Mouse (Mus musculus): Measurements from ENCODE around the gene Rilpl1. TPM values are rescaled to one million over a fixed set of nuclear protein-coding genes. Genes with fewer than 3 reads are reported as not detected.

Rilpl1 gene
- polyA plus RNA-seq, 1 experiment from 2014 or later = 10.3 TPM

DNA sequence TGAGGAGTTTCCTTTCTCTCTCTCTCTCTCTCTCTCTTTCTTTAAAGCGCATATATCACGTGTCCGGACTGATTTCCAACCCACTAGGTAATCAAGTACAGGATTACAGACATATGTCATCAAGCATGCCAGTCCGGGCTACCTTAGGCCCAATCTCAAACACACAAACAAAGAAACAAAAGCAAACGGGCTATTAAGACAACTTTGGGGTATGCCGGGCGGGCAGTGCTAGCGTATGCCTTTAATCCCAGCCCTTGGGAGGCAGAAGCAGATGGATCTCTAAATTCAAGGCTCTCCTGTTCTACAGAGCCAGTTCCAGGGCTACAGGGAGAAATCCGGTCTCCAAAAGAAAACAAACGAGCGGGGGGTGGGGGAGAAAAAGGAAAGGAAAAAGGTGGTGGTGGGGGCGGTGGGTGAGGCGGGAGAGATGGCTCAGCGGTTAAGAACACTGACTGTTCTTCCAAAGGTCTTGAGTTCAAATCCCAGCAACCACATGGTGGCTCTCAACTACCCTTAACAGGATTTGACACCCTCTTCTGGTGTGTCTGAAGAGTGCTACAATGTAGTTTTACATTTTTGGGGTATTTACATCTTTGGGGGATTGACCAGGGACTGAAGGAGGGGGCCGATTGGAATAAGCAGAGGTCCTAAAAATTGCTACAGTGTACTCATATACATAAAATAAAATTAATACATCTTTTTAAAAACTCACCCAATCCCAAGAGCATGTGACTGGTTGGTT, 47.4 kb downstream of the Rilpl1 start:
- peak overlapping the region; percentile 70 for H3K4me2 ChIP-seq (replicated peaks)
- no peaks in the 10 kb centered on the region for H3K9me3 ChIP-seq
- H3K27ac ChIP-seq = peak overlapping the region; percentile 98
- H3K36me3 ChIP-seq = 0 out of 2 replicates have a peak, but pooled peaks cover 6% of the 10 kb centered on the region
- H3K4me1 ChIP-seq (replicated peaks) = peaks cover 19% of the 10 kb centered on the region
- ATAC-seq = peak; percentile 75
- peak overlapping the region; percentile 77 for H3K9ac ChIP-seq (replicated peaks)
- WGBS = 8% methylated on average over 15 of the region's 15 CpGs
- no peaks in the 10 kb centered on the region for H3K27me3 ChIP-seq
- peak overlapping the region; percentile 58 for H3K4me3 ChIP-seq (replicated peaks)

GRCm38 (mm10) chr5:124482966-124483654, 48.1 kb downstream of the Rilpl1 start, which contains the start of gene Snrnp35:
Snrnp35 (plus strand) TSS chr5:124483134.
- Histone ChIP-seq H3K27ac (peak within 1 kb of the TSS; percentile 98), H3K9ac (replicated peaks) (peak within 1 kb of the TSS; percentile 77), H3K4me1 (replicated peaks) (peaks cover 24% of the 10 kb centered on the region), H3K36me3 (0 out of 2 replicates have a peak, but pooled peaks cover 6% of the 10 kb centered on the region), H3K4me3 (replicated peaks) (peak within 1 kb of the TSS; percentile 58), H3K27me3 (no peaks in the 10 kb centered on the region), H3K9me3 (no peaks in the 10 kb centered on the region), H3K4me2 (replicated peaks) (peak within 1 kb of the TSS; percentile 70)
- WGBS = under 1% methylated on average over 47 of the region's 48 CpGs
- peak; percentile 97 for ATAC-seq

DNA sequence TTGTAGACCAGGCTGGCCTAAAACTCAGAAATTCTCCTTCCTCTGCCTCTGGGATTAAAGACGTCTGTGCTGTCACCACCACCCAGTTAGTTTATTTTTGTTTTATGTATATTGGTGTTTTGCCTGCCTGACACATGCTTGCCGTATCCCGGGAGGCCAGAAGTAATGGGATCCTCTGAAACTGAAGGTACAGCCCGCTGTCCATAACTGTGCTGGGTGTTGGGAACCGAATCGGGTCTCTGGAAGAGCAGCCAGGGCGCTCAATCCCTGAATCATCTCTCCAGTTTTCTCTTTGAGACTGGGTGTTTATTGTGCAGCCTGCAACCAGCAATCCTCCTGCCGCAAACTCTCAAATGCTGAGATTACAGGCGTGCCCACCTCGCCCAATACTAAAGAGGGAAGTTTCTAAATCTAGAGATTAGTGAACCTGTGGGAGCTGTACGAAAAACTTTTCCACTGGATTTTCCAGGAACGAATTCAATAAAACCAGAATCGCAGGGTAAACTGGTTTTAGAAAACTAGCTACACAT, 48.7 kb downstream of the Rilpl1 start:
- no peak for ATAC-seq
- Histone ChIP-seq H3K4me2 (replicated peaks) (peak overlapping the region; percentile 70), H3K36me3 (0 out of 2 replicates have a peak, but pooled peaks cover 4% of the 10 kb centered on the region), H3K9me3 (no peaks in the 10 kb centered on the region), H3K4me1 (replicated peaks) (peaks cover 25% of the 10 kb centered on the region), H3K4me3 (replicated peaks) (peak overlapping the region; percentile 58), H3K9ac (replicated peaks) (peak overlapping the region; percentile 77), H3K27me3 (no peaks in the 10 kb centered on the region), H3K27ac (peak overlapping the region; percentile 98)
- 5% methylated on average over 13 of the region's 13 CpGs for WGBS

DNA sequence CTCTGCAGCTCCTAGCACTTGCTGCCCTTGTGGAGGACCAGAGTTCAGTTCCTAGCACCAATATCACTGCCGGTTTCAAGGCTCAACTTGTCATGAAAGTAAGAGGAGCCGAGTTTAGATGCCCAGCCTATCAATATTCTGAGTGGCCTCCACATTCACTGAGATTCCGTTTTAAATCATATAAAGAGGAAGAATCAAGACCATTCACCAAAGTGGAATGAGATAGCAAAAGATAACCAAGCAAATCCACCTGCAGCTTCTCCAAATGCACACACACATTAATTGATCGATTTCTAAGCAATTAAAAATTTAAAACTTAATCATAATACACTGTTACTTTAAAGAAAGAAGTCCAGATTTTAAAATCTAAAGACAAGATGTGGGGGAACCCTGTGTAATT, 49.5 kb downstream of the Rilpl1 start:
- Histone ChIP-seq H3K4me2 (replicated peaks) (no peak overlapping the region), H3K4me1 (replicated peaks) (peaks cover 33% of the 10 kb centered on the region), H3K9ac (replicated peaks) (no peak overlapping the region), H3K4me3 (replicated peaks) (no peak overlapping the region), H3K27me3 (no peaks in the 10 kb centered on the region), H3K36me3 (no peaks in the 10 kb centered on the region), H3K27ac (no peak overlapping the region), H3K9me3 (no peaks in the 10 kb centered on the region)
- no peak for ATAC-seq
- 85% methylated on average over 4 of the region's 4 CpGs for WGBS

DNA sequence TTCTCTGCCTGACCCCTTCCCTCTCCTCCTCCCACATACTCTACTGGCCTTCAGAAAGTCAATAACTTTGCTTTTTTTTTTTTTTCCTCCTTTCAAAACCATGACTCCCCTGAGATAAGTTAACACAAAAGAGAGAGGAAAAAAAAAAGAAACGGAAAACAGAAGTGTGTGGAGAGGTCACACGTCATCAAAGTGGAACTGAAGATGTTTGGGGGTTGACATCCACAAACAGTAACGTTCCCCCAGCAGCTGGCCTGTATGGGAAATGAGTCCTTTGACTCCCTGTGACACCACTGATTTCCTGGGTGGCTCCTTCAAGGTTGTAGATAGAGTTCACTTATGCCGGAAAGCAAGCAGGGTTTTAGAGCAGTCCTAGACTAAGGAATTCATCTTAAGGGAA, 51.1 kb downstream of the Rilpl1 start:
- peaks cover 40% of the 10 kb centered on the region for H3K4me1 ChIP-seq (replicated peaks)
- no peak overlapping the region for H3K27ac ChIP-seq
- no peaks in the 10 kb centered on the region for H3K36me3 ChIP-seq
- 77% methylated on average over 4 of the region's 4 CpGs for WGBS
- H3K27me3 ChIP-seq = no peaks in the 10 kb centered on the region
- no peak overlapping the region for H3K4me3 ChIP-seq (replicated peaks)
- H3K4me2 ChIP-seq (replicated peaks) = no peak overlapping the region
- no peaks in the 10 kb centered on the region for H3K9me3 ChIP-seq
- ATAC-seq = no peak
- H3K9ac ChIP-seq (replicated peaks) = no peak overlapping the region

- Histone ChIP-seq H3K4me2 (replicated peaks) (0 out of 2 replicates have a peak overlapping the region, but pooled peaks have one; percentile 76), H3K9ac (replicated peaks) (no peak overlapping the region), H3K27me3 (no peaks in the 10 kb centered on the region), H3K4me1 (replicated peaks) (peaks cover 32% of the 10 kb centered on the region), H3K27ac (0 out of 2 replicates have a peak overlapping the region, but pooled peaks have one; percentile 40), H3K9me3 (no peaks in the 10 kb centered on the region), H3K4me3 (replicated peaks) (no peak overlapping the region), H3K36me3 (no peaks in the 10 kb centered on the region)
- no peak for ATAC-seq
- WGBS = 76% methylated on average over 1 of the region's 1 CpGs
These were observed 52.4 kb downstream of the Rilpl1 start for GRCm38 (mm10) chr5:124478873-124479204.

GRCm38 (mm10) chr5:124470591-124471171, 60.5 kb downstream of the Rilpl1 start:
- no peak for ATAC-seq
- Histone ChIP-seq H3K36me3 (peaks cover 32% of the 10 kb centered on the region), H3K4me3 (replicated peaks) (no peak overlapping the region), H3K4me1 (replicated peaks) (peaks cover 5% of the 10 kb centered on the region; the same call in 1 of the 2 replicates), H3K9ac (replicated peaks) (no peak overlapping the region), H3K4me2 (replicated peaks) (no peak overlapping the region), H3K9me3 (no peaks in the 10 kb centered on the region), H3K27ac (no peak overlapping the region), H3K27me3 (no peaks in the 10 kb centered on the region)
- 89% methylated on average over 6 of the region's 6 CpGs for WGBS

GRCm38 (mm10) chr5:124469486-124469885, 61.7 kb downstream of the Rilpl1 start:
- Histone ChIP-seq H3K9ac (replicated peaks) (no peak overlapping the region), H3K27ac (no peak overlapping the region), H3K4me3 (replicated peaks) (no peak overlapping the region), H3K27me3 (no peaks in the 10 kb centered on the region), H3K9me3 (no peaks in the 10 kb centered on the region), H3K4me1 (replicated peaks) (no peaks in the 10 kb centered on the region), H3K4me2 (replicated peaks) (no peak overlapping the region), H3K36me3 (peaks cover 32% of the 10 kb centered on the region)
- 89% methylated on average over 6 of the region's 6 CpGs for WGBS
- no peak for ATAC-seq

GRCm38 (mm10) chr5:124468365-124468764, 62.8 kb downstream of the Rilpl1 start:
- no peak for ATAC-seq
- Histone ChIP-seq H3K27me3 (no peaks in the 10 kb centered on the region), H3K4me1 (replicated peaks) (no peaks in the 10 kb centered on the region), H3K4me3 (replicated peaks) (no peak overlapping the region), H3K27ac (no peak overlapping the region), H3K4me2 (replicated peaks) (no peak overlapping the region), H3K9ac (replicated peaks) (no peak overlapping the region), H3K36me3 (peaks cover 39% of the 10 kb centered on the region), H3K9me3 (no peaks in the 10 kb centered on the region)
- WGBS = 95% methylated on average over 7 of the region's 7 CpGs

DNA sequence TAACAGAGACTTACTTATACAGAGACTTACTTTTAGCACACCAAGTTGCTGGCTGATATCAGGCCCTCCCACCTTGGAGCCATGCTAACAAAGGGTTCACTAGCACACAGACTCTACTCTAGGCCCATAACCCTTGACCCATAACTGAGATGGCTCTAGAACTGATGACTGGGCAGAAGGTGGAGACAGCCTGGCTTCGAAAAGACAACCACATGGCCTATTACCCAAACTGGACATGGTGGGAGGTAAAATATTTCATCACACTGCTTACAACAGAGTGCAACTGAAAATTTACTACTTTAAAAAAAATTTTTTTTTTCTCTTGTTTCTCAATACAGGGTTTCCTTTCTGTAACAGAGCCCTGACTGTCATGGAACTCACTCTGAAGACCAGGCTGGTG, 63.4 kb downstream of the Rilpl1 start:
- 93% methylated on average over 1 of the region's 1 CpGs for WGBS
- Histone ChIP-seq H3K27me3 (no peaks in the 10 kb centered on the region), H3K4me2 (replicated peaks) (no peak overlapping the region), H3K36me3 (peaks cover 45% of the 10 kb centered on the region), H3K27ac (no peak overlapping the region), H3K4me3 (replicated peaks) (no peak overlapping the region), H3K4me1 (replicated peaks) (no peaks in the 10 kb centered on the region), H3K9ac (replicated peaks) (no peak overlapping the region), H3K9me3 (no peaks in the 10 kb centered on the region)
- no peak for ATAC-seq

DNA sequence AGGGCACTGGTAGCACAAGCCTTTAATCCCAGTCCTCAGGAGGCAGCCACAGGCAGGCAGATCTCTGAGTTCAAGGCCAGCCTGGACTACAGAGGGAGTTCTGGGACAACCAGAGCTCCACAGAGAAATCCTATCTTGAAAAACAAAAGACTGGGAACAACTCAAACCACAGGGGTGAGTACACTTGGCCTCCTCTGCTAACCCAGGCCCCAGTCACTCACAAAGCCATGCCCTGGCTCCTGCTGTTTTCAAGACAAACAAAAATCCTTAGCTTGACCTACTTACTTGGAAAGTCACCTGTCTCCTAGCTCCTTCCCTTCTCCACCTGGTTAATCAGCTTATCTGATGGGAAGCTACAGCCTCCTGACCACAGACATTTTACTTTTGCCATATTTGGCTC, 66.3 kb downstream of the Rilpl1 start:
- H3K4me2 ChIP-seq (replicated peaks) = no peak overlapping the region
- H3K27ac ChIP-seq = no peak overlapping the region
- no peak overlapping the region for H3K9ac ChIP-seq (replicated peaks)
- H3K9me3 ChIP-seq = no peaks in the 10 kb centered on the region
- no peaks in the 10 kb centered on the region for H3K4me1 ChIP-seq (replicated peaks)
- H3K4me3 ChIP-seq (replicated peaks) = no peak overlapping the region
- ATAC-seq = no peak
- H3K27me3 ChIP-seq = no peaks in the 10 kb centered on the region
- H3K36me3 ChIP-seq = peaks cover 69% of the 10 kb centered on the region

- Histone ChIP-seq H3K36me3 (peaks cover 72% of the 10 kb centered on the region), H3K4me2 (replicated peaks) (no peak overlapping the region)
- WGBS = 89% methylated on average over 5 of the region's 5 CpGs
These were observed 67.7 kb downstream of the Rilpl1 start for GRCm38 (mm10) chr5:124463462-124463861.

More at GRCm38 (mm10) chr5:124463462-124463861, 67.7 kb downstream of the Rilpl1 start:
- H3K4me1 ChIP-seq (replicated peaks) = no peaks in the 10 kb centered on the region
- no peak overlapping the region for H3K27ac ChIP-seq
- no peaks in the 10 kb centered on the region for H3K27me3 ChIP-seq
- H3K4me3 ChIP-seq (replicated peaks) = no peak overlapping the region
- no peaks in the 10 kb centered on the region for H3K9me3 ChIP-seq
- ATAC-seq = no peak
- H3K9ac ChIP-seq (replicated peaks) = no peak overlapping the region
